Mouse (Mus musculus): Measurements from ENCODE around the gene Plxnc1.

Plxnc1 gene

DNA sequence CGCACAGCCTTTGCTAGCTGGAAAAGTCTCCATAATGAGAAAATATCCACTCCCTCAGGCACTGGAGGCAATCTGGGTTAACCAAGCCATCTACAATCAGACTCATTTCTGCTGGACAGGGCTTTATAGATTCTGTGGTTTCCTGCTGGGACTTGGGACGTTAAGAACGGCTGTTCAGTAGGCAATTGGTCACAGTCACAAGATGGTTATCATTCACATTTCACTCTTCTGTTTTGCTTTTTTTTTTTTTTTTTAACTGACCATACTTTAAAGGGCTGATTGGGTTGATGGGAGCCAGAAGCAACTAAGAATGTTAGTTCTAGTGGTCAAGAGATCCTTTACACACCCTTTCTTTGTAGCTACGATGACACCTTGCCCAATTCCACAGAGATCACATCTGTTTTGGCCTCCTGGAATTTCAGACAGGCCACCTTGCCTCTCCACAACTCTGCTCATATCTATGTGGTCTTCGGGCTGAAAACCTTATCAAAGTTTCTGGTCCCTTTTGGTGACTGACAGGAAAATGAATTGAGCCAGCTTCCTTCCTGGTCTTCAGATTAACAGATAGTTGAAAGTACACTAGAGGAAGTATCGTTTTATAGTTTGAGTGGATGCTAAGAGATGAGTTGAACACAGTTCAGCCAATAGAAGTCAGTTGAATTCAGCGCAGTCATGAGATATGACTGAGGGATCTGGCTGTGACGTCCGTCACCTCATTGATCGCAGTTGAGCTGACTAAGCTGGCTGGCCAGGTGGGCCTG is 3.5 kb upstream of the Plxnc1 start:
- no peak for DNase-seq (ENCODE audit: low spot score in 2 of 2)

DNA sequence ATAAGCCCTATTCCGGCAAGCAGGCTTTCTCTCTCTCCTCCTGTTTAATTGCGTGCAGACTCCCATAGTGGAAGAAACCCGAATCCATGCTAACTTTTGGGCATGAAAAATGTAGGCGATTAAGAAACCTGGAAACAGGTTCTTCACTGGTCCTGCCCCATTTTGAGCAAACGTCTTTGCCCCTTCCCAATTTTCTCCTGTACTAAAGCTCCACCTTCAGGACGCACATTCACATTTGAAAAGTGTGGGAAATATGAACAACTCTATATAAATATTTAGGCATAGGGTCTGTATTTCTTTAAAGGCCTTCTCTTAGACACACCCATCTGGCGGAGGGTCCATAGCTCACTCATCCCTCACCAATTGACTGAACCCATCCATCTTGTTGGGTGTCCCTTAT is 2.8 kb upstream of the Plxnc1 start:
- no peak for DNase-seq (ENCODE audit: low spot score in 2 of 2)

DNA sequence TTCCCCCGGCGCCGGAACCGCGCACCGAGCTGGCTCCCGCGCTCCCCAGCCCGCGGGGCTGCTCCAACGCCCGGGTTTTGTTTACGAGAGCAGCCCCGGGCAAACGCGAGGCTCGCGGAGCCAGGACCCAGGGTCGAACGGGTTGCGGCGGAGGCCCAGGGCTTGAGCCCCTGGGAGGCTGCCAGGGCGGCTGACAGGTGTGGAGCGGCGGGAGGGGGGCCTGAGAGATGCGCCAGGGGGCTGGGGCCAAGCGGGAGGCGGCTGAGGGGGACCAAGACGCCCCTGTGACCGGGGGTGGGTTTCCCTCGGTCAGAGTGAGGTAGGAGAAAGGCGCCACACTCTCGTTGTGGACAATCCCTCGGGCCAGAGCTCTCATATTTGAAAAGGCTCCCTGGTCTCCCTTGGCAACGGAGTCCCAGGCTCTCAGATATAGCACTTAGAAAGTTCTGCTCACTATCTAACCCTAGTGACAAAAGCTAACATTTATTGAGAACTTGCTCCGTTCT is 624 bp upstream of the Plxnc1 start:
- no peak for DNase-seq (ENCODE audit: low spot score in 2 of 2)

DNA sequence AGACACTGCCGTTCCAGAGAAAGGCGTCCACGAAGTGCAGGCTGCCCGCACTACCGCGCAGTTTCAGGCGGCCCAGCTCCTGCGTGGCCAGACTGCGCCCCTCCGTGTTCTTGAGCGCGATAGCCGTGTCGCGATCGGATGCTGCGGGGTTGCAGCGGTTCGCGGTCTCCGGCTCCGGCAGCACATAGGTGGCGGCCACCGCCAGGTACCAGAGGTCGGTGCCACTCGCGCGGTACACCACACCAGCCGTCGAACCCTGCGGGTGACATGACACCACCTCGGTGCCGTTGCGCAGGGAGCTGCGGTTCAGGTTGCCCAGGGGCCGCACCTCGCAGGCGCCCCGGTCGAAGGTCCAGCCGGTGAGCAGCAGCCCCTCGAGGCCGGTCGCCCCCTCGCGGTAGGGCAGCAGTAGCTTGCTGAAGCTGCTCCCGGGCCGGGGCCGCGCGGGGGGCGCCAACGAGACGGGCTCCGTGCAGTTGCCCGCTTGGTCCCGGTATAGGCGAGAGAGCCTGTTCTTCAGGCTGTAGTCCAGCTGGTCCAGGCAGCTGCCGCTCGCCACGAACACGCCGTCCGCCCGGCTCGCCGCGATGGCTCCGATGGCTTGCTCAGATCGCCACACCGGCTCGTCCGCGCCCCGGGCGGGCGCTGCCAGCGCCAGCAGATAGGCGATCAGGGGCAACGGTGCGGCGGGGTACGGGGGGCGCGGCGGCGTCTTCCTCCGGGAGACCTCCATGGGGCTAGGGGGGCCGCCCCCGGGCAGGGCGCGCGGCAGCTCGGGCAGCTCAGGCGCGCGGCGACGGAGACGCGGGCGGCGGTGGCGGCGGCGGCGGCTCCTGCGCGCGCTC is 567 bp downstream of the Plxnc1 start:
- peak; percentile 72 to 74 for DNase-seq (ENCODE audit: low spot score in 2 of 2)

DNA sequence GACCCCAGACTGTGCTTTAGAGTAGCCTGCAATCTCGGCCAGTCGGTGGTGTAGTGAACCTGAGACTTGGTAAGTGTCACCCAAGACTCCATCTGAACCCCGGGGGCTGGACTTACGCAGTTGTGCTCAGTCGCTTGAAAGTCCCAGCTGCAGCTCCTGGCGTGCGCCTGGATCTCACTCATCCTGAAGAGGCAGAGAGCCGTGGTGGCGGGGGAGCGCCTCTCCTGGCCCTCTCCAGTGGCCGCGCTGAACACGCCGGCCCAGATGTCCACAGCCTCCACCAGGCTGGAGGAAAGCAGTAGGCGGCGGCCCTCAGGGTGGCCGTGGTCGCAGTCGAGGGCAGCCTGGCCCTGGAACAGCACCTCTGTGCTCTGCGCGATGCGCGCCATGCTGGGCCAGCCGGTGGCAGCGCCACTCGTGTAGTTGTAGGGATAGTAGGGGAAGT is 1.2 kb downstream of the Plxnc1 start:
- DNase-seq (ENCODE audit: low spot score in 2 of 2), result no peak

DNA sequence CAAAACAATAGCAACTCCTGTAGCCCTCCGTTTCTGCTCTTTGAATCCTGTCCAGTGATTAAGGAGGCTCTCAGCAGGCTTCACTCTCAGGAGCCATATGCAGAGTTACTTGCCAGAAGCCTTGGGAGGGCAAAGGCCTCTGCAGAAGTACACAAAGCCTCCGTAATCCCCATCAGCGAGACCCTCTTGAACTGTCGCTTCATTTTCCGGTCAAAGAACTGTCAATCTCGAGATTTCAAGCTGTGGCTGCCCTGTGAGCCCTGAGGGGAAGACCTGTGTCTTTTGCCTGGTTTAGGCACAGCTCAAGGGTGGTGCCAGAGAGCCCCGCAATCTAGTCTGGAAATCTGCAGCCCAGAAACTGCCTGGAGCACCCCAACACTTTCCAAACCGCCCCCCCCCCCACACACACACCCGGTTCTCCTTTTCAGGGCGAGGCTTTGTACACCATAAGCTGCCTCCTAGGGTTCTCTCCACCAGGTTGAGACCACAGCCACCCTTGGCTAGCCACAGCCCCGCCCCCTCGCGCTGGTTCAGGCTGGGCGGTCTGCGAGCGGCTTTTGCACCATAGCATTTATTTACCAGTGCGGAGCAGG is 2.1 kb downstream of the Plxnc1 start:
- DNase-seq (ENCODE audit: low spot score in 2 of 2), result peak; percentile 83 to 86

DNA sequence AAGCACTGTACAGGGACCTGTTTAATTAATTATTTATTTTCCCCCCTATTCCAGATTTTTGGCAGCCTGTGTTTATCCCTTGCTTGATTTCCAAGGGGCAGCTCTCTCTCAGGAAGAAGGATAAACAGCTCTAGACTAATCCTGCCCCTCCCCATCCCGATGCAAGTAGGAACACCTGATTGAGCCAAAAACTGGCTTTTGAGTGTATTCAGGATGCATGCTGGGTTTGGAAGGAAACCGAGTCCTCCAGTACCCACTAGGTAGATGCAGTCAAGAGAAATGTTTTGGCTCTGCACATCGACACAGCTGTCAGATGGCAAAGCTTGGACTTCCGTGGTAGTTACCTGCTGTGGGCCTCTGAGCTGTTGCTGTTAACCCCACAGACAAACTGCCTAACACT is 3.1 kb downstream of the Plxnc1 start:
- DNase-seq (ENCODE audit: low spot score in 2 of 2), result no peak

DNA sequence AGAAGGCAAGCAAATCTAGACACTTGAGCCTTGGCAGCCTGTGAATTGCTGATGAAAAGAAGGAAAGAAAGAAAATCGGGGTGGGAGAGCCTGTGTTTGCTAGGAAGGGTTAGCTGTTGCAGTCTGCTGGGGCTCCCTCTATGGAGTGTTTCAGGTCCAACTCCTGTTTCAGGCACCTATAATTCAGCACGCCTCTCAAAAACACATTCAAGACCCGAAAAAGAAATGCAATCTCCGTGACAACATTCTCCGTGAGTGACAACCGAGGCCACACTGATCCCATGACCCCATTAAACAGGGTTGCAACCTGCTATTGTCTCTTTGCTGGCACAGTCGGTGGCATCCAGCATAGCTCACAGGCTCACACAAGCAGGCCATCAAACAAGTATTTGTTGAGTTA is 3.8 kb downstream of the Plxnc1 start:
- no peak for DNase-seq (ENCODE audit: low spot score in 2 of 2)

DNA sequence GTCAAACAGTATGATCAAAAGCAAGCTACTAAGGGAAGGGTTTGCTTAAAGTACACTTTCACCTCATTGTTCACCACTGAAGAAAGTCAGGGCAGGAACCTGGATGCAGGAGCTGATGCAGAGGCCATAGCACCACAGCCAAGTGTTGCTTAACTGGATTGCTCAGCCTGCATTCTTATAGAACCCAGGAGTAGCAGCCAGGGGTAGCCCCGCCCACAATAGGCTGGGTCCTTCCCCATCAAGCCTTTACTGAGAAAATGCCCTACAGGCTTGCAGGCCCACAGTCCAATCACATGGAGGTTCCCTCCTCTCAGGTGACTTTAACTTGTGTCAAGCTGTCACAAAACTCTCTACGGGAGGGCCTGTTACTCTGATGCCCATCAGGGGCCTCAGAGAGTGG is 4.6 kb downstream of the Plxnc1 start:
- peak in 1 of 2 experiments; percentile 22 for DNase-seq (ENCODE audit: low spot score in 2 of 2)

DNA sequence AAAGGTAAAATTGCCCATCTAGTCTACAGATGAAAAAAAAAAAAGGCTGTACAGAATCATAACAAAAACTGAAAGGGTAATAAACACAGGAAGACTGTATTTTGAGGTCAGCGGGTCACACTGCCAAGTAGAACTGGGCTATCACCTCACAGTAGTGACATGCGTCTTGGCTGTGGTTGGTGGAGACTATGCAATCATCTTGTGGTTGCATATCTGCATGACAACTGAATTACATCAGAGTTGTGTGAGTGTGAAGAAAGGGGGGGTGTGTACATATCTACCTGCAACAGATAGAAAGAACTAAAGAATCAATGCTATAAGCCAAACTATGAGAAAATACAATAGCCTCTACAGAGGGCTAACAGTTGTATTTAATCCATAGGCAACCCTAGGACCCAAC is 5.7 kb downstream of the Plxnc1 start:
- DNase-seq (ENCODE audit: low spot score in 2 of 2), result no peak

DNA sequence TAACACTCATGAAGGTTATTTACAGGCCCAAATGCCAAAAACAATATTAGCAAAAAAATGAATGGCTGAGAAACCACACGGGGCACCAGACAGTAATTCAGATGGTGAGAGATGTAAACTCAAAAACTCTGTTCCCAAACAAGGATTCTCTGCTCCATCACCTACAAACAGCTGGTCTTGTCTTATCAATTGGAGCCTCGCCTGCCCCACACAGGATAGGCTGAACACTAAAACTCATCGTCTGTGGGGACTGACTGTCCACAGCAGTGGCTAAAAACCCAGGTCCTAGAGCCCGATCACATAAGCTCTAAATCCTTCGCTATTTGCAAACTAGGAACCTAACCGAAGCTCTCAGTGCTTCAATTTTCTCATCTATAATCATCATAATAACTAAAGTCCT is 6.3 kb downstream of the Plxnc1 start:
- no peak for DNase-seq (ENCODE audit: low spot score in 2 of 2)

DNA sequence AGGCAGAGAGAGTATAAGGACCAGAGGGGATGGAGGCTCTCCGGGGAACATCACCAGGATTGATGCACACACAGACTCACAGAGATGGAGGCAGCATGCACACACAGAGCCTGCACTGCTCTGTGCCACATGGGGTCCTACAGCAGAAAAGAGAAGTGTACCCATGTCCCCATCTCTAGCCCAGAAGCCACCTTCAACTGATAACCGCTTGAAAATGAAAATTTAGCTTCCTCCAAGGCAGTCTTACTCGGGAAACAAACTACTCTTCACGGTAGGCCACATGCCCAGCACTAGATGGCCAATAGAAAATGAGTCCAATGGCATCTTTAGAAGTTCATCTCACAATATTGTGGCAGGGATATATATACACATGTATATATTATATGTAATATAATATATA is 9.4 kb downstream of the Plxnc1 start:
- DNase-seq (ENCODE audit: low spot score in 2 of 2), result no peak

DNA sequence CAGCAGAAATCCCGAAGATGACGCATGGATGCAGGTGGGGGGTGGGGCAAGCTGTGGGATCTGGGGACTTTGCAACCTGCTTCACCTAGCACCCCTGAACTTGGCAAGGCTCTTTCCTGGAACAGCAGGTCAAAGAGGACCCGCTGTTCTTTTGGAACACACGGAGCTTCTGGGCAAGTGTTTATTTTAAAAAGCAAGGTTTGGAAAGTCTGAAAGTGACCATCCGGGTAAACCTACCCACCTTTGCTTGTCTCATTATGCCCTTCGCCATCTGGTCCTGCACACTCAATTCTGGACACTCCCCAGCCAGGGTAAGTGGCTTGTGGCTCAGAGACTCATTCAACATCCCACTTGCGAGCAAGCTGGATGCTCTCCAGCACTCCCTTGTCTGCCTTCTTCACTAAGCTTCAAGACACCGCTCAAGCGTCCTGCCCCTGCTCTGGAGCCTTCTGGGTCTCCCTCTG is 10.5 kb downstream of the Plxnc1 start:
- no peak for DNase-seq (ENCODE audit: low spot score in 2 of 2)

DNA sequence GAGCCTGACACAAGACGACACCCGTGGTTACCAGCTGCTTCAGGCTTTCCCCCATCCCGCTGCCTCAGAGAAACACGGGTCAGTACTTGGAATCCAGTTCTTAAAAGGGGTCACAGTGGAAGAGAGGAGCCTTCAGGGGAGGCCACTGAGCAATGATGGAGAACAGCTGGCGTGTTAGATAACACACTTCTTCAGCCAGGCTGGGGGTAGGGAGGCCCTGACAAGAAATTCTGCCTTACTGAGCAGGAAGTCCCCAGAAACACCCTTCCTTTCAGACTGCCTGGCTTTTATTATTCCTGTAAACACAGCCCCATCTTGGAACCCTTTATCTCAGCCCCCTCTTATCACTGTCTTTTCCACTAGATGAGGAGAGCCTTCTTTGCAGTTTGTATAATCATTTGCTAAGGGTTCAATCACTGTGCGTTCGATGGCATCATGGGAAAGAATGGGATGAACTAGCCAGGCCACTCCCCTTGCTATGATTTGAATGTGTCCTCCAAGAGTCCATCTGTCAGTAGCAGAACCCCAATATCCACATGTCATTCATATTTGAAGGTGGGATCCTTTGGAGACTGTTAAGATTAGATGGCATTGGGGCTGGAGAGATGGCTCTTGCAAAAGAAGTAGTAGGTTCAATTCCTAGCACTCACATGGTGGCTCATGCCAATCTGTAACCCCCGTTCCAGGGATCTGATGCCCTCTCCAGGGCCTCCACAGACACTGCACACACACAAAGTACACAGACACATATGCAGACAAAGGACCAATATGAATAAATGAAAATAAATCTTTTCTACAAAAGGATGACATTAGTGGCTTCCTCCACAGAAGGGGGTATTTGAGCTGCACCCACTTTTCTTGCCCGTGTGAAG is 12.4 kb downstream of the Plxnc1 start:
- peak; percentile 63 to 76 for DNase-seq (ENCODE audit: low spot score in 2 of 2)

DNA sequence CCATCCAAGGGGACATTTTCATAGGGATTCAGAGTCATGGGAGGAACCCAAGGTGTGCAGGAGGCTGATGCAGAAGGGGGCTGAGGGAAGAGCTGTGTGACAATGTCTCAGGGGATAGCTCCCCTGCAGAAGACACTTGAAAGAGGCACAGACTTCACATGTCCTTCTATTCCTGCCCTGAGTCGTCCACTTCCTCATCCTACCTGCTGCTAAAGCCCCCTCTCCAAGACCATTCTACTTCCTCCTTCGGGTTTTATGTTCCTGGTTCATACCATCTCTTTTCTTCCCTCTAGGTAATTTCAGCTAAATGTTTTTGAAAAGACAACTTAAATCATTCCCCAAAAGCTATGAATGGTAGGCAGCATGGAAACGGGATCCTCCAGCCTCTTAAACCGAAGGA is 16.5 kb downstream of the Plxnc1 start:
- no peak for DNase-seq (ENCODE audit: low spot score in 2 of 2)

DNA sequence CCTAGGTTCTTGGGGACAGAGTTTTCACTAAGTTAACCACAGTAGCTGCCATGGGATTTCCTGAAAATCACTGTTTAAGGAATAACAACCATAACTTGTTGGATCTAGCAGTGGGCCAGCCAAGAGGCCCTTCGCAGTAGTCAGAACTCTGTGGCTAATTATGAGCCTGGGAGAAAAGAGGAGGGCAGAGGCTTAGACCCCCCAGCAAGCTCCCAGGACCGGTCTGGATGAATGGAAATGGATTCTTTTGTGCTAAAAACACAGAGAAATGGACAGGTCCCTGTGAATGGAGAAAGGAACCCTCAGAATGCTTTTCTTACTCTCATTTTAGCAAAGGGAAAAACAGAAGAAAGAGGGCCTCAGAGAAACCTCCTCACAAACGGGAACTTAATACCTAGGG is 18.3 kb downstream of the Plxnc1 start:
- DNase-seq (ENCODE audit: low spot score in 2 of 2), result no peak

DNA sequence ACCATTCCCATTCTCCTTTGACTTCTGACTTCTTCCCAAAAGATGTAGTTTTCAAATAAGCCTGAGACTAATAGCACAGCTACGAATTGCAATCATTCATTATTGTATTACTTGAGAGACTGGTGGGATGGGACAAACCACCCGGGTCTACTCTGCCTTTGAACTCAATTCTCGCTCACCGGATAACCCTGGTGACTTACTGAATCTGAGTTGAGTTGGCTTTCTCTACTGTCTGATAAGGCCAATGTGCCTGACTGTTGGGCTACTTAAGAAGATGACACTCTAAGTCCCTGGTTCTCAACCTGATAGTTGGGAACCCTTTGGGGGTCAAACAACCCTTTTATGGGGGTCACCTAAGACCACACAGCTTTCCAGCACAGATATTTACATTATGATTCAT is 19.8 kb downstream of the Plxnc1 start:
- no peak for DNase-seq (ENCODE audit: low spot score in 2 of 2)

DNA sequence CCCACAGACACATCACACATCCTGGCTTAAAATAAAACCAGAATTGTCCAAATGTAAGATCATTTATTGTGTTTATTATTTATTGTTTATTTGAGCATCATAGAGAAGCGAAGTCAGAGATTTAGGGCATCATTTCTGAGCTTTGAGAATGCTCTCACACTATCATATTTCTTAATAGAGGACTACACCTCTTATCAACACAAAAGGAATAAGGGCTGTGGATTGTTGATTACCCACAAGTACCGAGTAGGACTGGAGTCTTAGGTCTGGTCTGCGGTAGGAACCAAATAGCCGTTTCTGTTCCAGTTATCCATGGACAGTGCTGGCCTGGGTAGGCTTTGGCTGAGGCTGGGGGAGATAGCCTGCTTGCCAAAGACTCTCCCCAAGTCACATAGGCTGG is 20.2 kb downstream of the Plxnc1 start:
- DNase-seq (ENCODE audit: low spot score in 2 of 2), result no peak

DNA sequence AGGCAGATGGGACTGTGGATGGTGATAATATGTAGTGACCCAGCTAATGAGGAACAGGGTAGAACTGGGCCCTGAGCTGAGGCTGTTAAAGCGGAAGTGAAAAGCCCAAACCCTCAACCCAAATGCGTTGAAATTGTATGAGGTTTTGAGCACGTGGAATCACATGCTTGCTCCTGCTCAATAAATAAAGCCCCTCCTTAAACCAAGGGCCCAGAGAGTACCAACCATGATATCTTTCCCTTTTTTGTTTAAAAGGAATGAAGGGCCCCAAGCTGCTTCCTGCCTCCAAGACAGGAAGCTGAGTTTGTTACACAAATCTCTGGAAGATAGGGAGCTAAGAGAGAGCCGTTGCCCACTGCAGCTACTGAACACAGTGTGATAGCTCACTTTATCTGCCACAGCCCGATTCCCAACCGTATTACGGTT is 21.3 kb downstream of the Plxnc1 start:
- DNase-seq (ENCODE audit: low spot score in 2 of 2), result peak; percentile 66 to 69

DNA sequence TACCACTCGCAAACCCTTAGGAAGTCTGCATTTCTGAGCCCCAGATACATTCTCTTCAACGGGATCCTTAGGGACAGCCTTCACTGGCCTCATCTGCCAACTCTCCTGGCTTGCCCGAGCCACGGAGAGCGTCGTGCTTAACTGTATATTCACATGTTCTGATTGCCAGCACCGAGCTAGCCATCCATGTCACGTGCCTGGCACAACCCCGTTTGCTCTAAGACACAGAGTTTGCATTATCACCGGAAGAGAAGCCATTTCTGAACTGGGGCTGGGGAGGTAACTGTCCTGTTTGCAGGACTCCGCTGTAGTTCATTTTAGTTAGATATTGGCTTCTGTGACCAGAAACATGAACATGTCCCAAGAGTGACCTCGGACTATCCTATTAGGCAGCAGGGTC is 21.8 kb downstream of the Plxnc1 start:
- no peak for DNase-seq (ENCODE audit: low spot score in 2 of 2)

DNA sequence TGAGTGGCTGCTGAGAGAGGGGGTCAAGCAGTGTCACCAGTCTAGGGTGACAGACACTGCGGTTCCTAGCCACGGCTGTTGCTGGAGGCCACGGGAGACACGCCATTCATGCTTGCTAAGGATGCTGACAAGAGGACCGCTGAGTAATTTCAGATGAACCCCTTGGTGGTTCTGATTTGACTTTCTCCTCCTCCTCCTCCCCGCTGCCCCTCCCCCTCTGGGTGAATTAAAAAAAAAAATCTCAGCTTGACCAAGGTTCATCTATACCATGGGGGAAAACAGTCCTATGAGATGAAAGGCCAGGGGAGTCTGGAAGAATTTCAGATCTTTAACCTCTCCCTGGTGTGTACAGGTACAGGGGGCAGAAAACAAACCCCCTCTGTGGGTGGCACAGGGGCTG is 22.9 kb downstream of the Plxnc1 start:
- no peak for DNase-seq (ENCODE audit: low spot score in 2 of 2)

Measured in spleen, postnatal 36 days (tissue).